Mouse (Mus musculus): ENCODE measurements at regions not wholly inside any gene's neighbourhood (a gene's known extent, or its start where the extent isn't known, plus 50 kb on each side); places are given as distances from the start of the nearest gene placed in this dataset.

DNA sequence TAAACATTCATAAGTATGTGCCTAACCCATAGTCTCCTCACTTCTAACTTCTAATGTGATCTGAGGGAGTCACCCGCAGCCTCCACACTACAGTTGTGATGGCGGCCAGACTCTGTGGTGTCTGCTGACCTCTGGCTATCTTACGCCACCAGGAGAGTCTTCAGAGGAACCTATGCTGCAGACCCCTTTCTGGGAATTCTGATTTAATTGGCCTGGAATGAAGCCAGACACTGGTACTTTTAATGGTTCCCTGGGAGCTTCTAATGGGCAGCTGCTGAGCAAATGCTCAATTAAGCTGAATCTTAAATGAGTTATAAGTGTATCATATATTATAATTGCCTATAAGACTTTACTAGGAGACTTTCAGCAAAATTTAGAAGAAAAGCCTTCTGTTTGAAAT lies 459.0 kb upstream of the N6amt1 start:
- Histone ChIP-seq H3K4me1 (ENCODE audit: control insufficient read depth, insufficient read depth, low read length) (no peaks in the 10 kb centered on the region), H3K9me3 (ENCODE audit: control insufficient read depth, low read depth, low read length) (no peaks in the 10 kb centered on the region), H3K9ac (replicated peaks; ENCODE audit: low read depth, low read length) (no peak overlapping the region), H3K27me3 (ENCODE audit: control insufficient read depth, insufficient read depth, low read length) (no peaks in the 10 kb centered on the region), H3K4me3 (ENCODE audit: low read depth, low read length) (no peak overlapping the region), H3K36me3 (ENCODE audit: control insufficient read depth, insufficient read depth, low read length) (no peaks in the 10 kb centered on the region), H3K4me2 (replicated peaks; ENCODE audit: low read depth, low read length) (no peak overlapping the region), H3K27ac (ENCODE audit: low read length) (no peak overlapping the region)
- ATAC-seq (ENCODE audit: insufficient number of reproducible peaks, insufficient read depth, low FRiP score, low read depth), result no peak
- WGBS, result 89% methylated on average over 3 of the region's 3 CpGs

DNA sequence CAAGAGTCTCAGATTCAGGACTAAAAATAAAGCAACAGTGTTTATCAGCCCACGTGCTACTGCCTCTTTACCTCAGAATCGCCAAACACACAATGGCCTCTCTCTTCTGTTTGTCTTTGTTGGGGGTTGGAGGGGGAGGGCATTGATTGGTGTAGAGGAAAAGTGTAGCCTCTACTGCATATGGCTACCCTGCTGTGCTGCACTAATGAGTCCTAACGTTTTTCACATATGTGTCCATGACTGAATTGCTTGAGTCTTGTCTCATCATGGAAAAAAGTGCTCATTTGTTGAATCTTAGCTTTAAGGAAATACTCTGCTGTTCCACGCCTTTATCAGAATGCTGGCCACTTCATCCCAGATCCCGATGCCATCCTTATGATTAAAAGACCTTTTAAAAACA lies 459.7 kb upstream of the N6amt1 start:
- Histone ChIP-seq H3K36me3 (ENCODE audit: control insufficient read depth, insufficient read depth, low read length) (no peaks in the 10 kb centered on the region), H3K4me3 (ENCODE audit: low read depth, low read length) (no peak overlapping the region), H3K4me1 (ENCODE audit: control insufficient read depth, insufficient read depth, low read length) (no peaks in the 10 kb centered on the region), H3K9ac (replicated peaks; ENCODE audit: low read depth, low read length) (no peak overlapping the region), H3K9me3 (ENCODE audit: control insufficient read depth, low read depth, low read length) (no peaks in the 10 kb centered on the region), H3K4me2 (replicated peaks; ENCODE audit: low read depth, low read length) (no peak overlapping the region), H3K27ac (ENCODE audit: low read length) (no peak overlapping the region), H3K27me3 (ENCODE audit: control insufficient read depth, insufficient read depth, low read length) (no peaks in the 10 kb centered on the region)
- WGBS, result 70% methylated on average over 5 of the region's 5 CpGs
- ATAC-seq (ENCODE audit: insufficient number of reproducible peaks, insufficient read depth, low FRiP score, low read depth), result no peak

DNA sequence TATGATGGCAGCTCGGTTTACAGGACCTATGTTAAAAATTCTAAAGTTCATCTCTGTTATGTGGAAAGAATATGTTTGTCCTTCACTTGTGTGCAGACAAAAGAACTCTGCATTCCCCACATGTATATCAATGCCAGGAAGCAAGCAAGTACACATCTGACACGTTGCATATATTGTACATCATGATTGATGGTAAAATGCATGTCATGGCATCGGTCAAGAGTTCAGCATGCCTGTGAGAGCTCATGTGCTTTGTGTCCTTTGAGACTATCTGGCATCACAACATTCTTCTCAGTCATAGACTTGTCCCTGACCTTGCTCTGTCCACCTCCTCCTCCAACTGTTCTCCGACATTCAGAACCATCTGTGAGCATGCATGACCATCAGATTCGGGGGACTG lies 465.6 kb upstream of the N6amt1 start:
- no peak for ATAC-seq (ENCODE audit: insufficient number of reproducible peaks, insufficient read depth, low FRiP score, low read depth)
- H3K4me1 ChIP-seq (ENCODE audit: control insufficient read depth, insufficient read depth, low read length), result no peaks in the 10 kb centered on the region
- no peaks in the 10 kb centered on the region for H3K27me3 ChIP-seq (ENCODE audit: control insufficient read depth, insufficient read depth, low read length)
- no peak overlapping the region for H3K27ac ChIP-seq (ENCODE audit: low read length)
- H3K9ac ChIP-seq (replicated peaks; ENCODE audit: low read depth, low read length), result no peak overlapping the region
- H3K36me3 ChIP-seq (ENCODE audit: control insufficient read depth, insufficient read depth, low read length), result no peaks in the 10 kb centered on the region
- H3K9me3 ChIP-seq (ENCODE audit: control insufficient read depth, low read depth, low read length), result no peaks in the 10 kb centered on the region
- H3K4me3 ChIP-seq (ENCODE audit: low read depth, low read length), result no peak overlapping the region
- 56% methylated on average over 5 of the region's 5 CpGs for WGBS
- H3K4me2 ChIP-seq (replicated peaks; ENCODE audit: low read depth, low read length), result no peak overlapping the region

DNA sequence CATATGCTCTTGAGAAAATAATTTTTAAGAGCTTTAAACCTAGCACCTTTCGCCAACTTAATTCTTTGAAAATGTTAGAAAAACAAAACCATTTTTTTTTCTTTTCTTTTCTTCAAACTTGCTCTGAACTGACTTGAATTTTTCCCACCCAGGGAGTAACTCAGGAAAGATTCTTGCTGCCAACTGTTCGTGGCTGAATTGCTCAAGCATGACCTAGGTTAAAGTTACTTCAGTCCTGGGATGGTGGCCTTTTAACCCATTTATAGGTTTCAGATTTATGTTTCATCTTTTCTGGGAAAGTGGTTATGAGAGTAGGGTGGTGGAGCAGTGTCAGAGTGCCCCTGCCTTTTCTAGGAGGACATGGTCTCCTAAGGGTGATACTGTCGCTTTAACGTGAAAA lies 466.4 kb upstream of the N6amt1 start:
- Histone ChIP-seq H3K4me2 (replicated peaks; ENCODE audit: low read depth, low read length) (no peak overlapping the region), H3K27ac (ENCODE audit: low read length) (no peak overlapping the region), H3K4me1 (ENCODE audit: control insufficient read depth, insufficient read depth, low read length) (no peaks in the 10 kb centered on the region), H3K27me3 (ENCODE audit: control insufficient read depth, insufficient read depth, low read length) (no peaks in the 10 kb centered on the region), H3K9ac (replicated peaks; ENCODE audit: low read depth, low read length) (no peak overlapping the region), H3K4me3 (ENCODE audit: low read depth, low read length) (no peak overlapping the region), H3K9me3 (ENCODE audit: control insufficient read depth, low read depth, low read length) (no peaks in the 10 kb centered on the region), H3K36me3 (ENCODE audit: control insufficient read depth, insufficient read depth, low read length) (no peaks in the 10 kb centered on the region)
- ATAC-seq (ENCODE audit: insufficient number of reproducible peaks, insufficient read depth, low FRiP score, low read depth), result no peak
- WGBS, result 67% methylated on average over 4 of the region's 4 CpGs

GRCm38 (mm10) chr16:86883862-86884261 lies 470.1 kb upstream of the N6amt1 start:
- Histone ChIP-seq H3K4me3 (ENCODE audit: low read depth, low read length) (no peak overlapping the region), H3K4me1 (ENCODE audit: control insufficient read depth, insufficient read depth, low read length) (no peaks in the 10 kb centered on the region), H3K36me3 (ENCODE audit: control insufficient read depth, insufficient read depth, low read length) (no peaks in the 10 kb centered on the region), H3K9ac (replicated peaks; ENCODE audit: low read depth, low read length) (no peak overlapping the region), H3K9me3 (ENCODE audit: control insufficient read depth, low read depth, low read length) (no peaks in the 10 kb centered on the region), H3K27me3 (ENCODE audit: control insufficient read depth, insufficient read depth, low read length) (no peaks in the 10 kb centered on the region), H3K27ac (ENCODE audit: low read length) (no peak overlapping the region), H3K4me2 (replicated peaks; ENCODE audit: low read depth, low read length) (no peak overlapping the region)
- WGBS, result 71% methylated on average over 7 of the region's 7 CpGs
- ATAC-seq (ENCODE audit: insufficient number of reproducible peaks, insufficient read depth, low FRiP score, low read depth), result no peak

- H3K4me1 ChIP-seq (ENCODE audit: control insufficient read depth, insufficient read depth, low read length), result no peaks in the 10 kb centered on the region
- 22% methylated on average over 6 of the region's 6 CpGs for WGBS
- peak; percentile 67; the same call in 1 of the 2 replicates for ATAC-seq (ENCODE audit: insufficient number of reproducible peaks, insufficient read depth, low FRiP score, low read depth)
Measured at GRCm38 (mm10) chr16:86882529-86882928, 471.5 kb upstream of the N6amt1 start.

DNA sequence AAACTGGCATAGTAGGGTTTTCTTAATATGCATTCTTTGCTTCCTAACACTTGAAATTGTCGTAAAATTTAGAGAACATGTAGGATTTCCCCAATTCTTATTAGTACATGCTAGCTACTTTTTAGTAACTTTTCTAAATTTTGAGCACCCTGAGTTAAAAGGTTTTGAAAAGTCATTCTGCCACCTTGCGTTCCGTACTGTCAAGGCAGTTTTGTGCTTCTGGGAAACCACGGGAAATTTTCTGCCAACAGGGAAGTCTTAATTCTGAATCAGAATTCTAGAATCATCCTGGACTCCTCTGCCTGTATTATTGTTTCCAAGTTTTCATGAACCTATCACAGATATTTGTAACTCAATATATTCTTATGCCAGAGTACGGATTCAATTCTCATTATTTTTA lies 472.4 kb upstream of the N6amt1 start:
- Histone ChIP-seq H3K4me2 (replicated peaks; ENCODE audit: low read depth, low read length) (no peak overlapping the region), H3K4me3 (ENCODE audit: low read depth, low read length) (no peak overlapping the region)
- WGBS, result 77% methylated on average over 5 of the region's 5 CpGs

More at GRCm38 (mm10) chr16:86882529-86882928, 471.5 kb upstream of the N6amt1 start:
- no peaks in the 10 kb centered on the region for H3K27me3 ChIP-seq (ENCODE audit: control insufficient read depth, insufficient read depth, low read length)
- no peaks in the 10 kb centered on the region for H3K9me3 ChIP-seq (ENCODE audit: control insufficient read depth, low read depth, low read length)
- H3K9ac ChIP-seq (replicated peaks; ENCODE audit: low read depth, low read length), result no peak overlapping the region
- H3K4me3 ChIP-seq (ENCODE audit: low read depth, low read length), result no peak overlapping the region
- no peak overlapping the region for H3K4me2 ChIP-seq (replicated peaks; ENCODE audit: low read depth, low read length)
- H3K36me3 ChIP-seq (ENCODE audit: control insufficient read depth, insufficient read depth, low read length), result no peaks in the 10 kb centered on the region
- H3K27ac ChIP-seq (ENCODE audit: low read length), result no peak overlapping the region

DNA sequence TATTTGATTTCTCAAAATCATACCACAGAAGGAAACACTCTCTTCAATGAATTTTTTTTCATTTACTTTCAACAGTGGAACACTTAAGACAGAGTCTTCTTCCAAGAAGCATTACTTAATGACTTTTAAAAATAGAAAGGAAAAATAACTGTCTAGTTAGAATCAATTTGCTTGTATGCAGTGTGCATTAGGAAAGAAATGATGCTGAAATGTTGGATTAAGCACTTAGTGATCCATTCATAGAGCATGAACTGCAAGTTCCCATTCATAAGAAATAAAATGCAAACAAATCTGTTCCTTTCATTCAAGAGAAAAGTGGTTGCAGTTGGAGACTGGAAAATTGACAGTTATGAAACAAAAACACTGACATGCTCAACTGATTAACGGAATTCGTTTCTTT lies 493.2 kb upstream of the N6amt1 start:
- H3K4me1 ChIP-seq (ENCODE audit: control insufficient read depth, insufficient read depth, low read length), result no peaks in the 10 kb centered on the region
- no peak overlapping the region for H3K9ac ChIP-seq (replicated peaks; ENCODE audit: low read depth, low read length)
- no peaks in the 10 kb centered on the region for H3K9me3 ChIP-seq (ENCODE audit: control insufficient read depth, low read depth, low read length)
- H3K36me3 ChIP-seq (ENCODE audit: control insufficient read depth, insufficient read depth, low read length), result no peaks in the 10 kb centered on the region
- no peak overlapping the region for H3K27ac ChIP-seq (ENCODE audit: low read length)
- H3K27me3 ChIP-seq (ENCODE audit: control insufficient read depth, insufficient read depth, low read length), result no peaks in the 10 kb centered on the region
- no peak overlapping the region for H3K4me3 ChIP-seq (ENCODE audit: low read depth, low read length)
- no peak overlapping the region for H3K4me2 ChIP-seq (replicated peaks; ENCODE audit: low read depth, low read length)
- WGBS, result 83% methylated on average over 2 of the region's 2 CpGs
- ATAC-seq (ENCODE audit: insufficient number of reproducible peaks, insufficient read depth, low FRiP score, low read depth), result no peak

More for the DNA sequence above, 472.4 kb upstream of the N6amt1 start:
- no peak for ATAC-seq (ENCODE audit: insufficient number of reproducible peaks, insufficient read depth, low FRiP score, low read depth)
- Histone ChIP-seq H3K9me3 (ENCODE audit: control insufficient read depth, low read depth, low read length) (no peaks in the 10 kb centered on the region), H3K27me3 (ENCODE audit: control insufficient read depth, insufficient read depth, low read length) (no peaks in the 10 kb centered on the region), H3K36me3 (ENCODE audit: control insufficient read depth, insufficient read depth, low read length) (no peaks in the 10 kb centered on the region), H3K27ac (ENCODE audit: low read length) (no peak overlapping the region), H3K4me1 (ENCODE audit: control insufficient read depth, insufficient read depth, low read length) (no peaks in the 10 kb centered on the region), H3K9ac (replicated peaks; ENCODE audit: low read depth, low read length) (no peak overlapping the region)

- H3K4me1 ChIP-seq (ENCODE audit: control insufficient read depth, insufficient read depth, low read length), result no peaks in the 10 kb centered on the region
- WGBS, result 67% methylated on average over 2 of the region's 2 CpGs
- no peak overlapping the region for H3K4me2 ChIP-seq (replicated peaks; ENCODE audit: low read depth, low read length)
- H3K9ac ChIP-seq (replicated peaks; ENCODE audit: low read depth, low read length), result no peak overlapping the region
- H3K36me3 ChIP-seq (ENCODE audit: control insufficient read depth, insufficient read depth, low read length), result no peaks in the 10 kb centered on the region
- no peaks in the 10 kb centered on the region for H3K9me3 ChIP-seq (ENCODE audit: control insufficient read depth, low read depth, low read length)
- ATAC-seq (ENCODE audit: insufficient number of reproducible peaks, insufficient read depth, low FRiP score, low read depth), result no peak
- no peak overlapping the region for H3K27ac ChIP-seq (ENCODE audit: low read length)
- no peaks in the 10 kb centered on the region for H3K27me3 ChIP-seq (ENCODE audit: control insufficient read depth, insufficient read depth, low read length)
- no peak overlapping the region for H3K4me3 ChIP-seq (ENCODE audit: low read depth, low read length)
Measured at GRCm38 (mm10) chr16:86855891-86856290, 498.1 kb upstream of the N6amt1 start.
